Mouse (Mus musculus): Measurements from ENCODE around the gene Tfap2a. TPM values are rescaled to one million over a fixed set of nuclear protein-coding genes. Genes with fewer than 3 reads are reported as not detected.
A peak's percentile ranks its signal among the peaks of the same experiment; 100 is the strongest.

Gene Tfap2a
- polyA plus RNA-seq, 1 experiment from 2014 or later: 15.5 TPM

- peaks cover 98% of the 10 kb centered on the region for H3K27me3 ChIP-seq (replicated peaks)
- H3K9me3 ChIP-seq: peaks cover 6% of the 10 kb centered on the region
- under 1% methylated on average over 7 of the region's 7 CpGs for WGBS
- H3K4me3 ChIP-seq: no peak overlapping the region
- no peak overlapping the region for H3K9ac ChIP-seq
- ATAC-seq (ENCODE audit: low FRiP score, low read depth): no peak
- H3K36me3 ChIP-seq: no peaks in the 10 kb centered on the region
- H3K4me2 ChIP-seq (replicated peaks): no peak overlapping the region
- H3K27ac ChIP-seq: no peak overlapping the region
- H3K4me1 ChIP-seq: peaks cover 13% of the 10 kb centered on the region
Measured at GRCm38 (mm10) chr13:40741436-40741835, 3.3 kb upstream of the Tfap2a start.

DNA sequence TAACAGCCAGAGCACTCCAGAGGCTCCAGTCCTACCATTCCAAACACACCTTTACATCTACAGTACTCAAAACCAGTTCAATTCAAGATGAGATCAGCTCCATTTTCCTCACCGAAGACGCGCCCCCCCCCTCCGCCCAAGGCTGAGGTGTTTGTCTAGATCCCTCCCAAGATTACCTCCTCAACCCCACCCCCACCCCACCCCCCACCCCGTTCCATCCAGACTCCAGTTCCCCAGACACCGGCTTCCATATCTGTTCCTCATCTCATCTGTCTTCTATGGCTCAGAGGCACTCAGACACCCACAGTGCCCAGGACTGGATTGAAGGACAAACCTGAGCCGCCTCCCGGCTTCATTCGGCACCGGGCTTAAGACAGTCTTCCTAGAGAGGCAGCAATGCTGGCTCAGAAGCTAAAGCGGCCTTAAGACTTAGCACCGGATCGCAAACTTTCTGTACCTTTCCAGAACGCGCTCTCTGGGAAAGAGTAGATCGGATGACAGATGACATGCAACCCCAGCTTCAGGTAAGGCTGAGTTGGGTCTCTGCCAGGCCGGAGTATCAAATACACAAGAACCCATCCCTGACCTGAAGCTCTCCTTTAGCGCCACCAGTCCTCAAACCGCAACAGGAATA, 2.7 kb upstream of the Tfap2a start:
- no peak overlapping the region for H3K4me2 ChIP-seq (replicated peaks)
- no peaks in the 10 kb centered on the region for H3K36me3 ChIP-seq
- H3K9ac ChIP-seq: no peak overlapping the region
- peaks cover 16% of the 10 kb centered on the region for H3K4me1 ChIP-seq
- no peak overlapping the region for H3K27ac ChIP-seq
- H3K4me3 ChIP-seq: no peak overlapping the region
- H3K27me3 ChIP-seq (replicated peaks): peaks cover 98% of the 10 kb centered on the region
- peaks cover 5% of the 10 kb centered on the region for H3K9me3 ChIP-seq
- no peak for ATAC-seq (ENCODE audit: low FRiP score, low read depth)
- WGBS: 2% methylated on average over 19 of the region's 19 CpGs

- H3K4me3 ChIP-seq: no peak overlapping the region
- no peak overlapping the region for H3K4me2 ChIP-seq (replicated peaks)
- peaks cover 19% of the 10 kb centered on the region for H3K4me1 ChIP-seq
- ATAC-seq (ENCODE audit: low FRiP score, low read depth): no peak
- peaks cover 97% of the 10 kb centered on the region for H3K27me3 ChIP-seq (replicated peaks)
- no peak overlapping the region for H3K27ac ChIP-seq
- H3K36me3 ChIP-seq: no peaks in the 10 kb centered on the region
- no peak overlapping the region for H3K9ac ChIP-seq
- no peaks in the 10 kb centered on the region for H3K9me3 ChIP-seq
- 1% methylated on average over 10 of the region's 10 CpGs for WGBS
Measured at GRCm38 (mm10) chr13:40739901-40740300, 1.7 kb upstream of the Tfap2a start.

DNA sequence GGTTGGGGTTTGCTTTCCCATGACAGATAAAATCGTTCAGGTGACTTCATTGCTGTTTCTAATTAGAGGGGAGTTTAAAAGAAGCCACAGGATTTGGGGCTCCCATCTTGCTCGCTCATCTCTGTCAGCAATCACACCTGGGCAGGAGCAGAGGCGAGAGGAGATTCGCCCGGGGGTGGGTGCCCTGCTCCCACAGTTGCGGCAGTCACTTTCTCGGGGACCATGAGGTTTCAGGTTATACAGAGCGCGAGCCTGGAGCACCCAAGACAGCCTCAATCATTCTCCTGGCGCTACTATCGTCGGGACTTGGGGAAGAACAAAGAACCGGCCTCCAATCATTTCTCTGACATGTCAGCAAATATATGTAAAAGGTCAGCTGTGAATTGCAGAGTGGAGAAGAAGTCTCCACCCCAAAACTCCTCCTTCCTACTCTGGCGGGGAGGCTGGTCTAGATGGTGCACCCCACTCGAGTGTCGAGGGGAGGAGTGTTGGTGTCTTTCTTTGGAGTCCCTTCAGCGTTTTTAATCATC, 1.0 kb upstream of the Tfap2a start:
- no peak overlapping the region for H3K4me3 ChIP-seq
- no peaks in the 10 kb centered on the region for H3K9me3 ChIP-seq
- H3K27ac ChIP-seq: no peak overlapping the region
- H3K27me3 ChIP-seq (replicated peaks): peaks cover 97% of the 10 kb centered on the region
- peaks cover 20% of the 10 kb centered on the region for H3K4me1 ChIP-seq
- WGBS: under 1% methylated on average over 17 of the region's 17 CpGs
- no peak overlapping the region for H3K4me2 ChIP-seq (replicated peaks)
- no peak overlapping the region for H3K9ac ChIP-seq
- no peaks in the 10 kb centered on the region for H3K36me3 ChIP-seq
- ATAC-seq (ENCODE audit: low FRiP score, low read depth): no peak

DNA sequence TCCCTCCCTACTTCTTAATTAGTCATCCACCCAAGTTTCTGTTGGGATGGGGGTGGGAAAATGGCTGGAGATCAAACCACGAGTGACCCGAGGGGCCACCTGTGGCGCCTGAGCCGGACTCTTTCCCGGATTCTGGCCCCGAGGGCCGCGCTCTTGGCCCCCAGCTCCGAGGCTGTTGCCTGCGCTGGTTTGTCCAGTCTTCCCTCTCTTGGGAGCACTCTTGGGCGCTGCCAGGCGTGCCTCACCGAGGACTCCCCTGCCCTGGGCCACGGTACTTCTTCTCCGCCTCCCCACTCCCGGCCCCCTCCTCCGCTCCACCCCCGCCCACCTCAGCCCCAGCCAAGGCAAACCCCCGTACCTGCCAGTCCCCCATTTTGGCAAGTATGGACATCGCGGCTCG, 415 bp downstream of the Tfap2a start:
- 0 out of 2 replicates have a peak overlapping the region, but pooled peaks have one; percentile 2 for H3K4me3 ChIP-seq
- no peaks in the 10 kb centered on the region for H3K9me3 ChIP-seq
- WGBS: under 1% methylated on average over 22 of the region's 22 CpGs

DNA sequence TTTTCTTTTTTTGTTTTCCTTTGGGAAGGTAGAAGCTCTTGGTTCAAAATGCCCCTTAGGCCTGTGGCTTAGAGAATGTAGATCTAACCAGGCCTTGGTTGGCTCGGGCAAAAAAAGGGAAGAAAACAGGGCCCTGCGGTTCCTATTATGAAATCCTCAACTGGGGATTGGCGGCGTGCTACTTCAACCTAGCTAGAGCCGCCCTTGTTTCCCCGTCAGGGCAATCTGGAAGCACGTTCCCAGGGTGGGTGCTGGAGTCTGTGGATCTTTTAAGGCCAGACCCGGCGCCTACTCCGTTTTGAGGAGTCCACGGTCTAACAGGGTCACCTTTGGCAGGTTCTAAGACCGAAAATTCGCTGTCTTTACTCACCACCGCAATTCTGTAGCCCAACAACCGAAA, 1.1 kb downstream of the Tfap2a start:
- no peak for ATAC-seq (ENCODE audit: low FRiP score, low read depth)

More for the DNA sequence above, 415 bp downstream of the Tfap2a start:
- ATAC-seq (ENCODE audit: low FRiP score, low read depth): no peak
- H3K4me1 ChIP-seq: peaks cover 22% of the 10 kb centered on the region
- peak overlapping the region; percentile 41 for H3K4me2 ChIP-seq (replicated peaks)
- H3K27ac ChIP-seq: no peak overlapping the region
- H3K36me3 ChIP-seq: no peaks in the 10 kb centered on the region
- H3K9ac ChIP-seq: no peak overlapping the region
- peaks cover 93% of the 10 kb centered on the region for H3K27me3 ChIP-seq (replicated peaks)

DNA sequence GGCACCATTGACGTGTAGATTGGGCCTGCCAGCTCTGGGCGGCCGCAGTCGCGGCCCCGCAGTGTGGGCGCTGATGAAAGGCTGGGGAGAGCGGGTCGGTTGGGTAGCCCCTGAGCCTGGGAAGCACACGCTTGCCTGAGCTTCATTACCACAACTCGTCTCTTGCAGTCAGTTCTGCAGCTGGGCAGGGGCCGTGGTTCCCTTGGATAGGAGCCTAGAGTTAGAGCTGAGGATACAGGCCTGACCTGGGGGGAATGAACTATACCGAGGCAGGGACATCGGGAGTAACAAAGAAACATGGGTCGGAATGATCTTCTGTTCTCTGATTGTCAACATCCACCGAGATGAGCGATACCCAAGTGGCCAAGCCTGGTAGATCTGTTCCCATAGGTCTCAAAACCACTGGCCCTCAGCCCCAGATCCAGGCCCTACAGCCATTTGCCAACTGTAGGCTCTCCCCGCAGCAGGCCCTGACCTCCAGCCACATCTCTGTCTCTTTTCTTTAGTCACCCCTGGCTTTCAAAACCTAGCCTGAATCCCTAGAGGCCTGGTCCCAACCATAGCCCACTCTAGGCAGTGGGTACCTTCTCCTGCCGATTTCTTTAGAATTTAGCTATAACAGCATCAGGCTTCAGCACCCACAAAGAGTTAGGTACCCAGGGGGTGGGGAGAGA, 1.9 kb downstream of the Tfap2a start:
- no peak overlapping the region for H3K4me3 ChIP-seq
- H3K27ac ChIP-seq: no peak overlapping the region
- H3K27me3 ChIP-seq (replicated peaks): peaks cover 89% of the 10 kb centered on the region
- H3K4me2 ChIP-seq (replicated peaks): peak overlapping the region; percentile 44
- WGBS: 7% methylated on average over 19 of the region's 19 CpGs
- peaks cover 26% of the 10 kb centered on the region for H3K4me1 ChIP-seq
- no peaks in the 10 kb centered on the region for H3K9me3 ChIP-seq
- H3K36me3 ChIP-seq: no peaks in the 10 kb centered on the region
- no peak for ATAC-seq (ENCODE audit: low FRiP score, low read depth)
- H3K9ac ChIP-seq: no peak overlapping the region

More for the DNA sequence above, 1.1 kb downstream of the Tfap2a start:
- Histone ChIP-seq H3K27me3 (replicated peaks) (peaks cover 90% of the 10 kb centered on the region), H3K4me1 (peaks cover 23% of the 10 kb centered on the region), H3K27ac (no peak overlapping the region), H3K9me3 (no peaks in the 10 kb centered on the region), H3K9ac (no peak overlapping the region), H3K4me3 (no peak overlapping the region), H3K36me3 (no peaks in the 10 kb centered on the region), H3K4me2 (replicated peaks) (no peak overlapping the region)
- 2% methylated on average over 15 of the region's 15 CpGs for WGBS

DNA sequence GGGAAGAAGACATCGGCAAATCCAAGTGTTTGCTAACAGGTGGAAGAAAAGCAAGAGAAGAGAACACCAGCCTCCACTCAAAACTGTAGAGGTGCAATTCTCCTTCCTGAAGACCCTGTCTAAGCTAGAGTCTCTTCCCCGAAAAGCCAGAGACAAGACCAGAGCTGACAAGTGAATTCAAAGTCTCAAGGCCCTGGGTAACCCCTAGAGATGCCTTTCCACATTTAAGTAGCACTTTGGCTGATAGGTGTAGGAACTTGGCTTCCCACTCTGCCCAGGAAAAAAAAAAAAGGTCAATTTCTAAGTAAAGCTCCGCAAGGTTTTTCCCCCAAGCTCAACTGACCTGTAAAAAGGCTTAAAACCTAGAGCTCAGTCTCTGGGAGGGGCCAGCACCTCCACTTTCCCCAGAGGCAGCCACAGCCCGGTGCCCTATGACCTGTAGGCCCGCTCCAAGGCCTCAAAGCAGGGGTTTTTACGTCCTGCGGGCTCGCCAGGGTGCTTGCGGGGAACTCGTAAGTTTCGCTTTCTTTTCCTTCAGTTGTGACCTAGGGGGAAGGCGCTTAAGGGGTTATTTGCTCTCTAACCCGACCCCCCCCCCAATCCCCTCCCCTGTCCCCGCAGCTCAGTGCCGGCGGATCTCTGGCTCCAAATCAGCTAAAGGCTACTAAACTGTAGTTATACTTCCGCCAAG, 2.6 kb downstream of the Tfap2a start:
- H3K4me2 ChIP-seq (replicated peaks): peak overlapping the region; percentile 44
- no peaks in the 10 kb centered on the region for H3K9me3 ChIP-seq
- H3K36me3 ChIP-seq: no peaks in the 10 kb centered on the region
- no peak overlapping the region for H3K9ac ChIP-seq
- ATAC-seq (ENCODE audit: low FRiP score, low read depth): no peak
- H3K4me1 ChIP-seq: peaks cover 26% of the 10 kb centered on the region
- peaks cover 85% of the 10 kb centered on the region for H3K27me3 ChIP-seq (replicated peaks)
- 3% methylated on average over 17 of the region's 17 CpGs for WGBS
- no peak overlapping the region for H3K27ac ChIP-seq
- H3K4me3 ChIP-seq: no peak overlapping the region

- H3K36me3 ChIP-seq: no peaks in the 10 kb centered on the region
- H3K9ac ChIP-seq: no peak overlapping the region
- H3K27me3 ChIP-seq (replicated peaks): peaks cover 76% of the 10 kb centered on the region
- H3K4me3 ChIP-seq: peak overlapping the region; percentile 54
- H3K4me2 ChIP-seq (replicated peaks): peak overlapping the region; percentile 63
- H3K9me3 ChIP-seq: no peaks in the 10 kb centered on the region
- under 1% methylated on average over 33 of the region's 33 CpGs for WGBS
- ATAC-seq (ENCODE audit: low FRiP score, low read depth): no peak
- H3K27ac ChIP-seq: no peak overlapping the region
- peaks cover 28% of the 10 kb centered on the region for H3K4me1 ChIP-seq
Measured at GRCm38 (mm10) chr13:40734316-40734965, 3.7 kb downstream of the Tfap2a start.

- H3K27ac ChIP-seq: no peak overlapping the region
- H3K9ac ChIP-seq: peak overlapping the region; percentile 44
Measured at GRCm38 (mm10) chr13:40733542-40734151, 4.5 kb downstream of the Tfap2a start.

GRCm38 (mm10) chr13:40732816-40733541, 5.2 kb downstream of the Tfap2a start:
- Histone ChIP-seq H3K4me2 (replicated peaks) (peak overlapping the region; percentile 63), H3K27me3 (replicated peaks) (peaks cover 70% of the 10 kb centered on the region), H3K36me3 (no peaks in the 10 kb centered on the region), H3K9ac (peak overlapping the region; percentile 44), H3K9me3 (no peaks in the 10 kb centered on the region), H3K27ac (no peak overlapping the region), H3K4me1 (peaks cover 26% of the 10 kb centered on the region), H3K4me3 (peak overlapping the region; percentile 54)
- under 1% methylated on average over 30 of the region's 30 CpGs for WGBS
- no peak for ATAC-seq (ENCODE audit: low FRiP score, low read depth)

More at GRCm38 (mm10) chr13:40733542-40734151, 4.5 kb downstream of the Tfap2a start:
- ATAC-seq (ENCODE audit: low FRiP score, low read depth): peak; percentile 15; the same call in 1 of the 2 replicates
- Histone ChIP-seq H3K27me3 (replicated peaks) (peaks cover 69% of the 10 kb centered on the region), H3K4me1 (peaks cover 30% of the 10 kb centered on the region), H3K4me2 (replicated peaks) (peak overlapping the region; percentile 63), H3K36me3 (no peaks in the 10 kb centered on the region), H3K4me3 (peak overlapping the region; percentile 54), H3K9me3 (no peaks in the 10 kb centered on the region)
- WGBS: under 1% methylated on average over 38 of the region's 38 CpGs
